Mouse (Mus musculus) kidney, postnatal 14 days (tissue): ENCODE data around the gene Lyrm1.

Experiments
- DNase-seq: peaks from one replicate; pipeline ENCODE4 v3.0.0; 2022; ENCODE audit warnings: mixed read lengths

Gene Lyrm1

DNA sequence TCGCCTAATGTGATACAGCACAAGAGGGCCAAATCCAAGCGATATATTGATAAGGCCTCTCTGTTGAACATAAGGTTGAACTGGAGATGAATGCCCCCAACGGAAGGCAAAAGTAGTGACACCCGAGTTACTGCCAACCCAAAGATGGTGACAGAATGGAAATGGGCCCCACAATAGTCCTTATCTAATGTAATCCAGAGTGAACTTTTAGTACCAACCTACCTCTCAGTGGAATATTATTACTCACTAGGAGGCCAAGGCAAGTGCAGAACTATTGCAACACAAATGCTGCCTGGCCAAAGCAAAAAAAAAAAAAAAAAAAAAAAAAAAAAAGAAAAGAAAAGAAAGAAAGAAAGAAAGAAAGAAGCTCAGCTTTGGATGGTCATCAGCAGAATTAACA lies 2.9 kb upstream of the Lyrm1 start:
- DNase-seq: no peak

DNA sequence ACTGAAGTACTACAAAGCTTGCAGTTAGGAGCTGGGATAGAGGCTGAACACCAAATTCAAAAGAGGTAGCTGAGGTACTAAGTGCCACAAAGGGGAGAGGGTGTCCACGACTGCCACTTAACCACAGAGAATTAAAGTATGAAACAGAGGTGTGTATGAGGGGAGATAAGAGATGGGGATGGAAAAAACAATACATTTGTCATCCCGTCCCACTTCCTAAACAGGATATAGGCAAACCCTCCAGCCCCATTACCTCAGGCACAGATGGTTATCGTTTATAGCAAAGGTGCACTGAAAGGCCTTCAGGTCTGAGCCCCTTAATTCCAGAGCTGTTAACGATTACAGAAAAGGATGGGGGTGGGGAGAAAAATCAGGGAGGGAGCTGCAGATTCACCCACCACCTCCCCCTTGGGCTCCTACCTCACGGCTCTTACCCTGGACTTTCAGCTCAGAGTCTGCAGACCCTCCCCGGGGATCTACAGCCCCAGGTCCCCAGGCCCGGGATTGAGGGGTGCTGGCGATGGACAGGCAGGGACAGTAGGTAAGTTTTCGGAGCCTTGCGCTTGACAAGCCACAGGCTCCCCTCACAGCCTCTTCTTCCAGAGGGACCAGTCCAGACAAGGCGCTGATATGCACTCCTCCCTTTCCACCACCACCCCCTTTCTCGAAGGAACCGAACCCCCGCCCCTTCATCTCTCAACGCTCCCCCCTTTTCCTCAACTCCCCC lies 680 bp upstream of the Lyrm1 start:
- peak; percentile 54 for DNase-seq

DNA sequence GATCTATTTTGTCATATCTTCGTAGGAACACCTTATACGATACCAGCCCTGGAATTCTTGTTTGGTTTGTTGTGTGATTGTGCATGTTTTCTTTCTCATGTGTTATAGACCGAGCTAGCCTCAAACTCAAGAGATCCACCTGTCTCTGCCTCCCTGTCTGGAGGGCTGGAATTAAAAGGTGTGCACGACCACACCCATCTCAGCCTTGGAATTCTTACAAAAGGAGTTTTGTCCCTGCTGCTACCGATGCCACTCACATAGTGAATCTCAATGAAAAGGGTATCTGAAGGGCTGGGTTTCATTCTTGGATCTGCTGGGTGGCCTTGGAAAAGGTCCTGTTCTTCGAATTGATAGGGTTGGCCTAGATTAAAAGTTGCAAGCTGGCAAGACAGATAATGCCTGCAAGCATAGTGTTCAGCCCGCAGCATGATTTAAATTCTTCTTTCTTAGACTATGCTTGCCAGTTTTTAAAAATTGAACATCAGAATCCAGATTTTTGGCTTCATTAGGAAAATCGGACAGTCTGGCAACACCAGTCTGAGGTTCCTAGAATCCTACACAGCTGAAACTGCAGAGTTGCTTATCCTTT lies 2.0 kb downstream of the Lyrm1 start:
- no peak for DNase-seq

DNA sequence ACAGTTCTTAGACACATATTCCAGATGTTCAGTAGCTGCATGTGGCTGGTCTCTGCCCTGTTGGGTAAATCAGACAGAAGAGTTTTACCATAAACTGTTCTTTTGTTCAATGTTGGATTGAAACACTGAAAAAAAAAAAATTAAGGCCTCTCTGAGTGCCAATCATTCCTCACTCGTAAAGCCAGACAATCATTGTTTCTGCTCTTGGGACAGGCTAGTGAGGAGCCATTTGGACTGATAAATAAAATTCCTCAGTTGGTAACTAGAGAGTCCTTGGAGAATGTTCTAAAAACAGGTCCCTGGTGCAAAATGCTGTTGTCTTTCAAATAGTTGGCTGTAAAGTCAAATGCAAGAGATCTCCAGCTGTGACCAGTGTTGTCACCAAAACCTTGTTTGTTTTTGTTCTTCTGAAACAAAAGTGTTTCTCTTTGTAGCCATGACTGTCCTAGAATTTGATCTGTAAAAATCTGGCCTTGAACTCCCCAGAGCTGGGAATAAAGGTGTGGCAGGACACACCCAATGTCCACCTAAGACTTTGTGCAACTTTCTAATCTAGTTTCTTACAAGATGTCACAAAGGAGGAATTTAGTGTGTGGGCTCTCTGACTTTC lies 2.7 kb downstream of the Lyrm1 start:
- DNase-seq: no peak

DNA sequence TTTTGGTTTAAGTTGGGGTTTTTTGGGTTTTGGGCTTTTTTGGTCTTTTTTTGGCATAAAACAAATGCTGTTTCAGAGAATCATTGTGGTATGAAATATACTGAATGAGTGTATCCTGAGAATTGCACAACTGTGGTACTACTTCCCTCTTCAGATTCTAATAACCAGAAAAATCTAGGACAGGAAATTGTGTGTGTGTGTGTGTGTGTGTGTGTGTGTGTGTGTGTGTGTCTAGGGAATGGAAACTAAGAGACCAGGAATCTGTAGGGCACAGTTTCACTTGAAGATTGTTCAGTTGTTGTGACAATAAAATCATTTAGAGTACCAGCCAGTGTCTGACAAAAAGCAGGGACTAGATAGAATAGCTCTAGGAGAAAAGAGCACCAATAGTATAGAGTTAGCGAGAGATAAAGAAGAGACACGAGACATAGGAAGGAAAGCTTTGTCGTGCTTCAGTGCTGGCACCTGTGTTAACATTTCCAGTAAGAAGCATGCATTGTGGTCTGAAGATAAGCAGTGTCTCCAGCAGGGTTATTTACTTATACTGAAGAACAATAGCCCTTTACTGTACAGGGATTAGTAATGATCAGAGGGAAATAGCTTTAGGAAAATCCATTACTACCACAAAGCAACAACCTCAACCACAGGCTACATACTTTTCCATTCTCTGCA lies 3.9 kb downstream of the Lyrm1 start:
- no peak for DNase-seq

DNA sequence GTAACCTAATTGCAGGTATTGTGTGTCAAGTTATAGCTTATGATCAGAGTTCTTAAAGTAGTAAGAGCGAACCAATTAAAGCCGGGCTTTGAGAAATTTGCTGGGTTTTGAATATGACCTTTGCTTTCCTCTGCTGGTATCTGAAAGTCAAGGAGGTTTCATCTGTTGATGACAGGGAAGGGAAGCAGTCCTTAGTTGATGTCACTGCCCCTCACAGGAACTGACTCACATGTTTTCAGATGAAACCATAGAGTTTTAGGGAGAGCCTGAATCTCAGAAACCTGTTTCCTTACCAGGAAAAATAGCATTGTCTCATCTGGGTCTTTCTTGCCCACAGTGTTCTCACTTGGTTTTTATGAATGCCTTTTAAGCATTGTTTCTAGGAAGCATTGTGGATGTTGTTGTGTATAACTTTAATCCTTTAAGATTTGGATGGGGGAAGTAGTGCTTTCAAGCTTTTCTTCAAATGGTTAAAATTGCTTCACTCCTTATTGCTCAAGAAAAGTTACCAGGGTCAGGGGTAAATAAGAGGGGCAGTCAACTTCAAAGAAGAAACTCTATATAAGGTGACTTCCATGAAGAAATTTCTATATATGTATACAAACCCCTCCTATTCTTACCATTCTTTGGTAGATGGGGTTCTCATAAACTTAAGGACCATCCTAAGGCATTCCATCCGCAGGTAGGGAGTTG lies 11.0 kb downstream of the Lyrm1 start:
- no peak for DNase-seq

DNA sequence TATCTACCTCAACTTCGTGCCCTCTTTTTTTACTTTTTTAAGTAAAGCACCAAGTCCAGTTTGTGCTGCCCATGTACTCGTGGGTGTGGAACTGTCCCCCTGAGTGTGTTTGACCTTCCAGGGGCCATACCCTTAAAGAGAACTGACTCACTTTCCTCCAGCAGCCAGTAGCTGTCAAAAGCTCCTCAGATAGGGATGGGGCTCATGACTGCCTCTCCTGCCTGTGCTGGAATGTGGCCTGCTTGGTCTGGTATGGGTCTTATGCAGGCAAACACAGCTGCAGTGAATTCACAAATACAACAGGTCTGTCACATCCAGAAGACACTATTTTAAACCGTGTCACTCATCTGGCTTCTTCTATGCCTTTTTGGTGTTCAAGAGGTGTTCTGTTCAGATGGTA lies 16.1 kb downstream of the Lyrm1 start:
- DNase-seq: no peak

DNA sequence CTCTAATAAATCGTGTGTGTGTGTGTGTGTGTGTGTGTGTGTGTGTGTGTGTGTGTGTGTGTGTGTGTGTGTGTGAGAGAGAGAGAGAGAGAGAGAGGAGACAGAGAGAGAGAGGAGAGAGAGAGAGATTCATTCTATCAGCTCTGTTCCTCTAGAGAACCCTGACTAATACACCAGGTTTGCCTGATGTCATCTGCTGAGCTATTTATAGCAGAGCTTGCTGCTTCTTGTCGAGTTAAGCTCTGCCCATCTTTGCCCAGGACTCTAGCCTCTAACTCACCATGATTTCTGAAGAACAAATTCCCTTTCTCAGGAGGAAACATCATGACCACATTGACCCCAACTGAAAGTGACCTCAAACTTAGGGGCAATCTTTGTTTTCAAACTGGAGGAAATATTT lies 24.8 kb downstream of the Lyrm1 start:
- DNase-seq: no peak

DNA sequence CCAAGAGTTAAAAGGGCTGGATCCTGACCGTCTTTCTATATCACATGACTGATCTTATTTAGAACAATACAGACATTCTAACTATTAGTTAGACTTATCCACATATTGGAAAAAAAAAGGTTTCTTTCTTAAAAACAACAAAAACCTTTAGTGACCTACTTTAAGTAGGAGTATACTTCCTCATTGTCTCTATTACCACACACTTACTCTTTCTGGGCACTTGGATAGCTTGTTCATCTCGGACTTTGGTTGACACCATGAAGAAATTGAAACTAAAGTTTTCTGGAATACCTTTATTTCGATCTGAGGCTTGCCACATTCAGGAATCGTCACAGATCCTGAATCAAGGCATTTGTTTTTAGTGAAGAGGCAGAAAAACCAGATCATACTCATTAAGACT lies 25.4 kb downstream of the Lyrm1 start:
- DNase-seq: no peak

DNA sequence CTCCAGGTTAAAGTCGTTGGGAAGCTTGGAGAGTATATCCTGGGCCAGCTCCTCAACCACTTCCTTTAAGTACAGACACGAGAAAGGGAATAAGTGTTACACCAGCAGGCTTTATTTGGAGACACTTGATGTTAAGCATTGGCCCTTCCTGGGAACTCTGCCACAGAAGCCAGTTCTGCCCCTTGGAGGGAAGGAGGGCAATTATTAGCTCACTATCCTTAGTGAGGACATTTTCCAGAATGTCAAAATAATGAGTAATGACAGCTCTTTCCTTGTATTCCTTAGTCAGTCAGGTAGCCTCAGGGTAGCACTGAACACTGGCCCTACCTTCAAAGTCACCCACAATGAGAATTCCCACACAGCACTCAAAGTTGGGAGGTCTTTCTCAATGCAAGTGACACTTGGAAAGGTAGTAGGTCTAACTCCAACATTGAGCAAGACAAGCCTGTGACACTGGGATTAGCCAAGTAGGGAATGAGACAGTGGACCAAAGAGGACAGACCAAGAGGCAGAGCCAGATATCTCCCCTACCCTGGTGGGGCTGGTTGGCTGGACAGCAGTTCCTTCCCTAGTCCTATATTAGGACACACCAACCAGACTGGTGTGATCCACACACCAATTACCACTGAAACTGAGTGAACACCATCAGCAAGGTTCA lies 33.3 kb downstream of the Lyrm1 start:
- DNase-seq: no peak

DNA sequence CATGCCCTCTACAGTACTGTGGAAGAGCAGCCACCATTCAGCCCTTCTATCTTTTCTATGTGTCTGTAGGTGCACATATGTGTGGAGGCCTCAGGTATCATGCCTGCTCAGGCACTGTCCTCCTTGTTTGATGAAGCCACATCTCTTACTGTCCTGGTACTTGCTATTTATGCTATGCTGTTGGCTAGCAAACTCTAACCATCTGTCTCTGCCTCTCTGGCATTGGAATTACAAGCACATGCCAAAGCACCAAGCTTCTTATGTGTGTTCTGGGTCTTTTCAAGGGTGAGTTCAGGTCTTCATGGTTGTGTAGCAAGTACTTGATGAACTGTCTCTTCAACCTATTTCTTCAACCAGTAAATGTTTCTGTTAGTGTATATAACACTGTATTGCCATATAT lies 40.7 kb downstream of the Lyrm1 start:
- no peak for DNase-seq

DNA sequence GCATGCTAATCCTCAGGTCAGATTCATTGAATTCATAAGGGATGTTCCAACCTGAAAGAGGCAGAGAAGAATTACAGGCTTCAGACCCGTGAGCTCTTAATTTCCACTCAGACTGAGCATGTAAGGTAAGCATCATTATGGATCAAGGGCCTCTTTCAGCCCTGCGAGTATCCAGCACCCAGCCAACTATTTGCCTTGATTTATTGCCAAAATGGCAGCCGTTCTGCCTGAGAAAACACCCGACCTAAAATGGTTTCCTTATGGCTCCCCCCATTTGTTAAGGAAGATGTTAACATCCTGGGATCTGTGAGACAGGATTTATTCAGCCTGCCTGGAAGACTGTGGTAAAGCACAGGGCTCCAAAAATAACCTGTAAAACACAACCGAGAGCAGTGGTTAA lies 41.4 kb downstream of the Lyrm1 start:
- no peak for DNase-seq

DNA sequence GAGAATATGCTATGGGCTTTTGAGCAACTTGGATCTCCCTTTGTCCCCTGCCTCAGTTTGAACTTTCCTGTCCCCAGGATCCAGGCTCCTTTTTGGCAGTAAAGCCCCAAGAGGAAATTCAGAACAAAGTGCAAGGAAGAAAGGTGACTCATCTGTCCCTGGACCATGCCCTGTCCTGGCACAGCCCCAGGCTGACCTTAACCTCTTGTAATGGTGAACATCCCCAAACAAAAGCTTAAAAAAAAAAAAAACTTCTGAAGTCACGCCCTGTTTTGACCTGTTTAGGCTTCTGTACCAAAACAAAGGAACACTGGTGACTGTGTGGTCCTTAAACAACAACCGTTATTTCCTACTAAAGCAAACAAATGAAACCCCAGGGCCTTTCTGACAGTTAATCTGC lies 45.9 kb downstream of the Lyrm1 start:
- DNase-seq: peak; percentile 71

DNA sequence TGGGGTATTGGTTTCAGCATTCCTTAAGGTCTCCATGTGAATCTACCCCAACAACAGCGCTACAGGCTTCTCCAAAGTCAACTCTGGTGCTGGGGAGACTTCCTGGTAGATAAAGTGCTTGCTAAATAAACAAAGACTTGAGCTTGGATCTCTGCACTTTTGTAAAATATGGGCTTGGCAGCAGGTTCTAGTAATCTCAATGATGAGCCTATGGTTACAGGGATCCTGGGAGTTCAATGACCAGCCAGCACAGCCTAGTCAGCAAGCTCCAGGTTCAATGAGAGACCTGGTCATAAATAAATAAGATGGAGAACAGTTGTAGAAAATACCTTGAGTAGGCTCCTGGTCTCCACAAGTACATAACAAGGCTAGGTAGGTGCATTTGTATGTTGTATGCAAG lies 58.4 kb downstream of the Lyrm1 start:
- DNase-seq: no peak

DNA sequence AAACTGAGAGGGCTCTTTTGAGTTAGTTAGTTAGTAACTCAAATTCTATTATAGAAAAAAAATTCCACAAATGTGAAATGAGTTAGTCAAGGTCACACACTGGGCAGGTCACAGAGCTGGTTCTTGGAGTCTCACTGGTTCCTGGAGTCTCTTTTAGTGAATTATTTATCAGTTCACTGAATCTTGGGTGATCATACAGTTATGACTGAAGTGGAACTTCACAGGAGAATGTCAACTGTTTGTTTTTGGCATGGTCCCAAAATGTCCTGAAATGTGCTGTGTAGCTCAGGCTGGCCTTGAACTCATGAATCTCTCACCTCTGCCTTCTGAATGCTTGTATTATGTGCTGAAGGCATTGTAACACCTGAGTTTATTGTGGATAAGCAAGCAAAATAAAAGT lies 61.8 kb downstream of the Lyrm1 start:
- DNase-seq: peak; percentile 43

DNA sequence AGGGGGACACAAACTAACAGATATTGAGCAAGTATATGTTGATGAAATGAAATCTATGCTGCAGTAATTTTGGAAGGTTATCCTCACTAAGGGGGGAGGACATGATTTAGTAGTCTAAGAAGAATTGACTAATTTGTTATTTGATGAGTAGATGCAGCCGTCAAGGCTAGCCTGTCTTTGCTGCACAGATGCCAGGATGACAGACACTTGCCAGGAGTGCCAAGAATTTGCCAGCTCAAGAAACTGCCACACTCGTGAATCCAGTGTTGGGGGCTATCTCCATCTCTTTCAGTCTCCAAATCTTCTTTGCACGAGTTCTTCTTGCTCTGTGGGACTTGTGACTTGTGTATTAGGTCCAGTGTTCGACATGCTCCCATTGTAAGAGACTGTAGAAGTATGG lies 63.4 kb downstream of the Lyrm1 start:
- no peak for DNase-seq

DNA sequence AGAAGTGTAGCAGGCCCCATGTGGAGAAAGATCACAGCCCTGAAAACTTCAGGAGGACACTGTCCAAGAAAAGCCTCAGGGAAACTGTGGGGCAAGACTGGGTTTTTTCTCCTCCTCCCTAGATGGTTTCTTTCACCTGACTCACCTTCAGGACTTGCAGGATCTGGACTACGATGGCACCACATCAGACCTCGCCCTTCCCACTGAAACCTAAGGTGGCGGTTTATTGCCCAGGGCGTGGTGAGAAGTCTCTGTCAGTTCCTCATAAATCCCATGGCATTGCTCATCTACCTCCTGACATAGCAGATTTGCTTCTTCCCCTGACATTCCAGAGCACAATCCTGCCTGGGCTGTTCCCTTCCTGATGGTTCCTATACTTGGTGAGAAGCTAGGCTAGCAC lies 63.8 kb downstream of the Lyrm1 start:
- DNase-seq: no peak

DNA sequence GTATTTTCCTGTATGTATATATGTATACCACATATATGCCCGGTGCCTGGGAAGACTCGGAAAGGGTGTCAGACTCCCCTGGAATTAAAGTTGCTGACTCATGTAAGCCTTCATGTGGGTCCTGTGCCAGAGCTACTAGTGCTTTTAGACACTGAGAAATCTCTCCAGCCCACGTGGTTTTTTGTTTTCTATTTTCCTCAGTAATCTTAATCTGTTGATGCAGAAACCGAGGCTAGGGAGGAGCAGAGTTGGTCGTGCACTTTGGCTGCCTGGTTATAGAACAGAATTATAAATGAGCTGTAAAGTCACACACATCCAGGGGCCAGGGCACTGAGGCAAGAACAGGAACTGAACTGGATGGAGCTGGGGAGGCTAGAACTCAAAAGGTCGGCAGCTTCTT lies 64.3 kb downstream of the Lyrm1 start:
- peak; percentile 56 for DNase-seq

DNA sequence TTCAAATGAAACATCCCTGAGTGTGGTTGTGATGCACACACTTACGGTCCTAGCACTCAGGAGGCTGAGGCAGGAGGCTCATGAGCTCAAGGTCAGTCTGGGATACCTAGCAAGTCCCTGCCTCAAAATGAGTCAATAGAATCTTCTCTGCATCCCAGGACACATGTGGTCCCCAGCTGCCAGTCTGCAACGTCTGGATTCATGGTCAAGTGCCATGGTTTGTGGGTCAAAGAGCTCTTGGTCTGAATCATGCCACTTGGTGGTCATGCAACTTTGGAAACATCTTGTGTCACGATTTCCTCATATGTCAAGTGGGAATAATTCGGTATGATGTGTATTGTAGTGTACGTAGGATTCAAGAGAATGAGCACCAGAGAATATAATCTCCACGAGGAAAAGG lies 64.9 kb downstream of the Lyrm1 start:
- DNase-seq: no peak

DNA sequence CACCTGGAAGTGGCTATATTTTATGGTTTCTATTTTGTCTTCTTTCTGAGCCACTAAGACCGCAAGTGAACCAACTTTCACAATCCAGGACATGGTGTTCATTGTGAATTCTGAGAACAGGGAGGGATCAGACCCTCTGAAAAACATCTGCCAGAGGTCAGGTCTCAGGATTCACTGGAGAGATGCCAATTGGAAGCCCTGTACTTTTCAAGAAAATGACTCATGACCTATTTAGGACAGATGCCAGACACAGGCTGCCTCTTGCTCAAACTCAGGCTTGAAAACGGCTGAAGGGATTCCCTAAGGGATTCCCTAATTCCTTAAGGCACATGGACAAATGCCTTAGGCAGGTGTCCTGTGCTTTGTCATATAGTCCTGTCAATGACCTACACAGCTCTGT lies 65.4 kb downstream of the Lyrm1 start:
- DNase-seq: peak; percentile 83

DNA sequence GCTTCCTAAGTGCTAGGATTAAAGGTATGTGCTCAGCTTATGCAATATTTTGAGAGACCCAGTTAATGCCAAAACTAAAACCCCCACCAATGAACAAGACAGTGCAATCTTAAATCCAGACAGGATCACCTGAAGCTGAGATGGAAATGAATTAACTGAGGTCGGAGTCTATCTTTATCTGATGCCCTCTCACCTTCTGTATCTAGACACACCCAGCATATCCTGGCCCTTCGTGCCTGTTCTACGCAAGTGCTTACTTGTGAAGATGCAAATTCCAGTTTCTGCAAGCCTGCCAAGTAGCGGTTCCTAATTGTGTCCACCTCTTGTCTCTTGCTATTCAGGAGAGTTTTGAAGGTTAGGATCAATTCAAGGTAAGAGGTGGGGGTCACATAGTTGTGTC lies 69.5 kb downstream of the Lyrm1 start:
- no peak for DNase-seq

DNA sequence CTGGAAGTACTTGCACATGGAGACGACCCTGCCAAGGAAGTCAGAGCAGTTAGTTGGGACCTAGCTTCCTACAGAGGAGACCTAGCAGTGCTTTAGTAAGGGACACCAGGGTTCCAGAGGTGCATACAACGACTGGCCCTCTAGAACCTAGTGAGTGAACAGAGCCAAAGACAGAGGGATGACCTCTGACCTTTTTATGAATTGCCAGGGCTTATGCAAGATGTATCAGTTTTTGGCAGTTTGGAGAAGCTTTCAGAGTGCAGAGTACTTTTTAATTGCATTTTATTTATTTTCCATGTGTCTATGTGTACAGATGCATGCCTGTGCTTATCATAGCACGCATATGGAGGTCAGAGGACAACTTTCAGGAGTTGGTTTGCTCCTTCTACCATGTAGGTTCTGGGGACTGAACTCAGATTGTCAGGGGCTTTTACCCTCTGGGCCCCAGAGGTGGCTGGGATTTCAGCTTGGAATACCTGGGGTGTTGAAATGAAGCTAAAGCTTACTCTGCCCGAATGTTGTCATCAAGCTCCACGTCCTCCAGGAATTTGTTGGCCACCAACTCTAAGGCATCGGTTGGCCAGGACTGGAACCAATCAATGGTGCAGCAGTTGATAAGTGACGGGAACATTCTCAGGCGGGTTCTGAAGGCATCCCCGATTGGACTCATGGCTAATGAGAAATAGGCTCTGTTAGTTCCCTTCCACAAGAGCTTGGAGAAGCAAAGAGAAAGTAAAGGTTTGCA lies 70.2 kb downstream of the Lyrm1 start:
- DNase-seq: no peak
